Mouse (Mus musculus): ENCODE results near the gene Tubgcp6. TPM values are rescaled to one million over a fixed set of nuclear protein-coding genes. Genes with fewer than 3 reads are reported as not detected.

Gene Tubgcp6
- total RNA-seq, 1 experiment from 2014 or later = 18.1 TPM

GRCm38 (mm10) chr15:89102646-89103045 is 20.3 kb downstream of the Tubgcp6 start:
- DNase-seq = no peak

- DNase-seq = no peak
These were observed 22.1 kb downstream of the Tubgcp6 start for GRCm38 (mm10) chr15:89100823-89101222.

- DNase-seq = no peak
These were observed 24.3 kb downstream of the Tubgcp6 start for GRCm38 (mm10) chr15:89098616-89099015.

GRCm38 (mm10) chr15:89097450-89097849 is 25.5 kb downstream of the Tubgcp6 start:
- no peak for DNase-seq

GRCm38 (mm10) chr15:89092181-89092580 is 30.7 kb downstream of the Tubgcp6 start:
- DNase-seq = no peak

- DNase-seq = no peak
These were observed 32.2 kb downstream of the Tubgcp6 start for GRCm38 (mm10) chr15:89090662-89091061.

GRCm38 (mm10) chr15:89089248-89090051 is 33.5 kb downstream of the Tubgcp6 start:
- no peak for DNase-seq

GRCm38 (mm10) chr15:89088607-89089247 is 34.2 kb downstream of the Tubgcp6 start, which contains the start of gene Selenoo:
TSS of gene Selenoo (plus strand) at chr15:89089084.
- DNase-seq = peak; percentile 92

- DNase-seq = no peak
These were observed 38.1 kb downstream of the Tubgcp6 start for GRCm38 (mm10) chr15:89084826-89085225.

GRCm38 (mm10) chr15:89083906-89084305 is 39.0 kb downstream of the Tubgcp6 start:
- DNase-seq = no peak

- peak; percentile 45 for DNase-seq
These were observed 44.6 kb downstream of the Tubgcp6 start for GRCm38 (mm10) chr15:89078208-89078836.

- DNase-seq = peak; percentile 69
These were observed 46.7 kb downstream of the Tubgcp6 start for GRCm38 (mm10) chr15:89076156-89076731.

GRCm38 (mm10) chr15:89075478-89076147 is 47.3 kb downstream of the Tubgcp6 start:
- peak; percentile 93 for DNase-seq

- no peak for DNase-seq
These were observed 48.1 kb downstream of the Tubgcp6 start, which contains the start of gene Trabd for GRCm38 (mm10) chr15:89074613-89075477. TSS of gene Trabd (plus strand) at chr15:89075124.

GRCm38 (mm10) chr15:89073993-89074603 is 48.8 kb downstream of the Tubgcp6 start:
- DNase-seq = no peak

- no peak for DNase-seq
These were observed 52.3 kb downstream of the Tubgcp6 start for GRCm38 (mm10) chr15:89070606-89071005.

- DNase-seq = no peak
These were observed 53.5 kb downstream of the Tubgcp6 start for GRCm38 (mm10) chr15:89069336-89069840.

GRCm38 (mm10) chr15:89068226-89068625 is 54.7 kb downstream of the Tubgcp6 start:
- no peak for DNase-seq

GRCm38 (mm10) chr15:89067609-89068008 is 55.3 kb downstream of the Tubgcp6 start:
- no peak for DNase-seq

GRCm38 (mm10) chr15:89064891-89065290 is 58.0 kb downstream of the Tubgcp6 start:
- DNase-seq = no peak

Data from adrenal gland, postnatal 25 days (tissue).